Mouse (Mus musculus) thymus, postnatal 25 days (tissue): ENCODE results near the gene Syvn1.

Source experiments
- DNase-seq: peaks from one replicate; pipeline ENCODE4 v3.0.0; 2022

Gene Syvn1

DNA sequence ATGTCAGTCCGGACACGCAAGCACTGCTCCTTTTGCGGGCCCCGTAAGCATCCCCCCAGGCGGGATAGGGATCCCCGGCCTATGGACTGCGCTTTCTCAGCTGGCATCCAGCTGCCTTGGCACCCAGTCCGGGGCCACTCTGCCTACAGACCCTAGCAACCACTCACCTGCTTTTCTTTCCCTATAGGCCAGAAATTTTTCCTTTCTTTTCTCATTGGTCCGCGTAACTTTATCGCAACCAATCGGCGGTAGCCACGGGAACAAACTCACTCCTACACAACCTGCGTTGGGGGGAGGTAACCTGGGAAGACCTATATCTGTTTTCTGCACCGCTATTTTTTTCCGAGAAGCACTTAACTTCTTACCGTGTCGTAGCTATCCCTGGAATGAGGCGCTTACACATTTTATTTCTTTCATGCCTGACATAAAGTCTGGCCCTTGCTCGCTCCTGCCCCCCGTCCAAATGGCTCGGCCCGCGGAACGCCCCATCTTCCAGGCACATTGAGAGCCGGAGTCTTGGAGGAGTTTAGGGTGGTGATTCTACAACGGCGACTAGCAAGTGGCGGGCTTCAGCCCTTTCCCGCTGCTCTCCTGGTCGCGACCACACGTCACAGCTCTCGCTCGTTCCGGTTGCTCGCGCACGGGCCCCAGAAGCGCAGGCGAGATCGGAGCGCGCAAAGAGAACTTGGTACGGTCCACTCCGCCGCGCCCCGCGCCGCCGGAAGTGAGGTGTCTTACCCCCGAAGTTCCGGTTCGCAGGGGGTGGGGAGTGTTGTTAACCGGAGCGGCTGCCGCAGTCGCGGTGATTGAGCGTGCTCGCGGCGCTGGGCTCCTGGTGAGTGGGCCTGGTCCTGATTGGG lies at the start of gene Syvn1:
Gene Syvn1, plus strand, starts transcription at position 283 of the 860 bp plus-strand sequence.
- DNase-seq, result peak; percentile 91

DNA sequence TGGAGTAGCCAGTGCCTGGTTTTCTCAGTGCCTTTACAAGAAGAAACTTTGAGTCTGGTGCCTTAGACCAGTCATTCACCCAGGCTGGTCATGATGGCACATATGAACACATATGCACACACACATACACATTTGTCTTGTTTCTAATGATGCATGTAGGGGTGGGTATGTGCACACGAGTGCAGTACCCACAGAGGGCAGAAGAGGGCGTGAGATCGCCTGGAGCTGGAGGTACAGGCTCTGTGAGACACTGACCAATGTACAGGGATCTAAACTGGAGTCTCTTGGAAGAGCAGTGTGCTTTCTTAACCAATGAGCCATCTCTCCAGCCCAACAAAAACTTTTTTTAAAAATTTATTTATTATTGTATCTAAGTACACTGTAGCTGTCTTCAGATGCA lies 48.2 kb upstream of the Syvn1 start:
- DNase-seq, result no peak

DNA sequence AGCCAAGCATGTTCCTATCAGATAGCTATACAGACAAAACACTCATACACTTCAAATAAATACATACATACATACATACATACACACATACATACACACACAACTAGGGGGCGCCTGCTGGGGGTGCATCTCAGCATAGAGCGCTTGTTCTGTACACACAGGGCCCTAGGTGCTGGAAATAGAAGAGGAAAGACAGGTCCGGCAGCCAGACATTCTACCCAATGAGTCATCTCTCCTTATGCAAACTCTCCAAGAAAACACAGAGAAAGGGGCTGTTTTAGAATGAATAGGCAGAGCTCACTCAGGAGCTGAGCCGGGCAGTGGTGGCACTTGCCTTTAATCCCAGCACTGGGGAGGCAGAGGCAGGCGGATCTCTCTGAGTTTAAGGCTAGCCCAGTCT lies 46.4 kb upstream of the Syvn1 start:
- no peak for DNase-seq

DNA sequence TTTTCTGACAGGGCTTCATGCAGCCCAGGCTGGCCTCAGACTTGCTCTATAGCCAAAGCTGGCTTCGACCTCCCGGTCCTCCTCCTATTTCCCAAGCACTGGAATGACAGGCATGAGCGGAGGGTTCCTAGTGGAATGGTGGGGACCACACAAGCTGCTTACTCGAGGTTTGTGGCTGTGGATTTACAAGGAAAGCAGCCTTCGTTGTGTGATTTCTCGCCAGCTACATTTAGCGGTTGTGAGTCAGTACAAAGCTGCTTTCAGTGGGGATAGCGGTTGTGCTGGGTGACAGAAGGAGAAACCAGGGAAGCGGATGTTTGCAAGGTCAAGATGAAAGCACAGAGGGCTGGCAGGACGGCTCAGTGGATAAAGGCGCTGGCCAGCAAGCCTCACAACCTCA lies 40.8 kb upstream of the Syvn1 start:
- no peak for DNase-seq

DNA sequence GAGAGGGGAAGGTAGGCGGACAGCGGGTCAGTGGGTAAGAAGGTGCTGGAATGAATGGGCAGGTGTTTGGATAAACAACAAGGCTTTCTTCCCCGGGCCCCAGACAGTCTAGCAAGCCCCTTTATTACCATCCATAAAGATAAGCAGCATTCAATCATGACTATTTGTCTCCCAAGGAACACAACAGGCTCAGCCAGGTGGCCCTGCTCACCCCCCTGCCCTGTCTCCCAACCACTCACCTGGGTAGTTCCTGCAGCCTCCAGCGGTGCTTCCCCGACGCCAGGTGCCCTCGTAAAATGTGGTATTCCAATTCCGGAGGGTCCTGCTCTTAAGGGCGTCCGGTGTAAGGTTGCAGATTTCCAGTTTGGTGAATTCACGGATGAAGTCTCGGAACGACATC lies 39.4 kb upstream of the Syvn1 start:
- DNase-seq, result no peak

DNA sequence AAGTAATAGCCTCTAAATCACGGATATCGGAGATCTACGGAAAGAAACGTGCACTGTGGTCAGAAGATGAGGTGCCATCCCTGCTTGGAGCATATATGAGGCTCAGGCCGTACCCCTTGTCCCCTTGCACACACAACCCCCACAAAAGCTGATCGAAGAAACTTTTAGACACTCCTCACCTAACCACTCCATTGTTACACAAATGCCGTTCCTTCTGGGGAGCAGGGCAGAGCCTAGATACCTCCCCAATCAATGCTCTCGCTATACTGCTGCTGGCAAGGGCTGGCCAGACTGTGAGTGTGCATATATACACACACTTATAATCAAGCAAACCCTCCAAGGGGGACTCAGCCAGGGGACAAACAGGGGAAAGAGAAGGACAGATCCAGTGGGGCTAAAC lies 37.2 kb upstream of the Syvn1 start:
- no peak for DNase-seq

DNA sequence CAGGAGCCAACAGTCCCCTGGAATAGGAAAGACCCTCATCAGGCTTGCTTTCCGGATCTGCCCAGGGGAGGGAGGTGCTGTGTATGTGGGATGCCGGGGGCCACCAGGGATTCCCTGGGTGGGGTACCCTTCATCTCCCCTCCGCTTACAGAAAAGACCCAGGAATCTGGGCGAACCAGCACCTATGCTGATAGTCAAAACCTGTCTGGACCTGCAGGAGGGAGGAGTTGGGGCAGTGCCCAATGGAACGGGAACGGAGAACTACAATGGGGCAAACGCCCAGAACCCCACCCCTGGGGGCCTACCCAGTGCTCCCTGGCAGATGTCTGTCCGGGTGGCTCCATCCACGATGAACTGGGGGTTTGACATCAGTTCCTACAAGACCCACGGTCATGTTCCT lies 32.7 kb upstream of the Syvn1 start:
- DNase-seq, result no peak

DNA sequence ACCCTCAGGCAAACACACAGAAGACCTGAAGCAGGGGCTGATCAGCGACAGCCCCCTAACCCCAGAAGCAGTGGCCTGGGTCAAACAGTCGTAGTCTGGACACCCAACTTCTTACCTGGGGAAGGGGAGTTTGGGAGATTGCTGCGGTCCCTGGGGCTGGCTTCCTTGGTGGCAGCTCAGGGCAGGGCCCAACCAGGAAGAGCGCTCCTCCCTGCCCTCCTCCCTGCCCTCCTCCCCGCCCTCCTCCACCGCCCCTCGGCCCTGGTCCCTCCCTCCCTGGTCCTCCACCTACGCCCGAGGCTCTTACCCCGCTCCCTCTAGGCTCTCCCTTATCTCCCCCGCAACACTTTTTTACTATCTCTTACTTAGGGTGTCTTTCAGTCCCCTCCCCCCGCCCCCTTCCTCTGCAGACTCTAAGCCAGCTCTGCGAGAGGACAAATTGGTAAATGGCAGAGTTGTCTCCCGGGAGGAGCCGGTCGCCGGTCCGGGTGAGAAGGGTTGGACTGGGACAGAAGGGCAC lies 31.3 kb upstream of the Syvn1 start:
- peak; percentile 68 for DNase-seq

DNA sequence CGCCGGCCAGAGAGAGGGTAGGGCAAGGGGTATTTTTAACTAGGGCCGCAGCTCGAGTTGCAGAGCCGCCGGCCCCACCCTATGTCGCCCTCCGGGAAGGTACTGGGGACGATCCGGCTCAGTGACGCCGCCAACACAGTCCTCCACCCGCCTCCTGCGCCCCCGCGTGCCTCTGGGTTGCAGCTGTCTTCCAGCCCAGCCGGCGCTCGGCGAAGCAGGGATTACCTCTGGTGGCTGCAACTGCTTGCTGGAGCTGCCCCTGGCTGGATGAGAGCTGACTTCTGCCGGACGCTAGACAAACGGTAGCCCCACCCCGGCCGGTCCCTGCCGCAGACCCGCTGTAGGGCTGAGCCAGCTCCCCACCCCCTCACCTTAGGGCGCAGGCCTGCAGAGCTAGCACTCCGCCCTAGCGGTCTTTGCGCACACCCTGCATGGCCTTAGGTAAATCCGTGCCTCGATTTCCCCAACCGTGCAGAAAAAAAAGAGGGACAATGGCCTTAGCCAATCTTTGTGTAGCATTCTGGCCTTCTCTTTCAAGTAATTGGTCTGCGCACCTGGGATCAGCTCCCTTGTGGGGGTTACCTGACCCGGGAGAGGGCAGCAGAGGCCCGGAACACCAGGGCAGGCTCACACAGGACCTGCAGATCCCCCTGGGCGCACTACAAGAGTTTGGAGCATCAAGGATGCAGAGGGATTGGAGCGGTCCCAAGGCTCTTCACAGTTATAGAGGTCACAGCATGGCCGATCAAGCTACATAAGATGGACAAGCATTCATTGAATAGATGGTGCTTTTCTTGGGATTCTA lies 30.7 kb upstream of the Syvn1 start, which contains the start of gene Capn1:
Gene Capn1, minus strand, starts transcription at position 387 of the 805 bp plus-strand sequence.
- DNase-seq, result peak; percentile 89

DNA sequence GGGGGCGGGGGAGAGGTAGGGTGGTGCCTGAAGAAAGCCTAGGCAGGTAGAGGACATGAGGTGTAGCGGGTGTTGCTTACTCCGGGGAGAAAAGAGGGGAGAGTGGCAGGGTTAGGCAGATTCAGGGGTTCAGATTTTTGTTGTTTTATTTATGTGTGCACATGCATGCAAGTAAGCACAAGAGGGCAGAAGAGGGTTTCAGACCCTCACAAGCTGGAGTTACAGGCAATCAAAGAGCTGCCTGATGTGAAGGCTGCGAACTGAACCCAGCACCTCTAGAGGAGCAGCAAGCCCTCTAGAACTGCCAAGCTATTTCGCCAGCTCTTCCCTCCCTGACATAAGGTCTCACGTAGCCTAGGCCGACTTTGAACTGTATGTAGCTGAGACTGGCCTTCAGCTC lies 29.8 kb upstream of the Syvn1 start:
- peak; percentile 18 for DNase-seq

DNA sequence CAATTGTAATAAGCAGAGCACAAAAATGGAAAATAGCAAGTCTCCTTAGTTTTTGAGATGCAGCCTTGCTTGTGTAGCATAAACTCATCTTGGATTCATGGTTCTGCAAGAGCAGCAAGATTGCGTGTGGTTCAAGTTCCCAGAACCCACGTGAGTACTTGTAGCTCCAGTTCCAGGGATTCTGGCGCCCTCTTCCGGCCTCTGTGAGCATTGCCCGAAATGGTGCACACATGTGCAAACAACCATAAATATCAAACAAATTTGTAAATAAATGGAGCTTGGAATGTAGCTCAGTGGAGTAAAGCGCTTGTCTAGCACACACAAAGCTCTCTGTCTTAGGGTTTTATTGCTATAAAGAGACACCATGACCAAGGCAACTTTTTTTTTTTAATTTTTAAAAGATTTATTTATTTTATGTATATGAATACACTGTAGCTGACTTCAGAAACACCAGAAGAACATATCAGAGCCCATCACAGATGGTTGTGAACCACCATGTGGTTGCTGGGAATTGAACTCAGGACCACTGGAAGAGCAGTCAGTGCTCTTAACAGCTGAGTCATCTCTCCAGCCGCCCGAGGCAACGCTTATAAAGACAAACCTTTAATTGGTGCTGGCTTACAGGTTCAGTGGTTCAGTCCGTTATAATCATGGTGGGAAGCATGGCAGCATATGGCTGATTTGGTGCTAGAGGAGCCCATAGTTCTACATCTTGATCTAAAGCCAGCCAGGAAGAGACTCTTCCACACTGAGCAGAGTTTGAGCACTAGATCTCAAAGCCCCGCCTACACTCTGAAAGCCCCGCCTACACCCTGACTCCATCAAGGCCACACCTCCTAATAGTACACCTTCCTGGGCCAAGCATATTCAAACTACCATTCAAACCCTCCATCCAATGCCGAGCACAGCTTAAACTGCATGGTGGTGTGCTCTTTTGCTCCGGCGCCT lies 28.0 kb upstream of the Syvn1 start:
- peak; percentile 88 for DNase-seq

DNA sequence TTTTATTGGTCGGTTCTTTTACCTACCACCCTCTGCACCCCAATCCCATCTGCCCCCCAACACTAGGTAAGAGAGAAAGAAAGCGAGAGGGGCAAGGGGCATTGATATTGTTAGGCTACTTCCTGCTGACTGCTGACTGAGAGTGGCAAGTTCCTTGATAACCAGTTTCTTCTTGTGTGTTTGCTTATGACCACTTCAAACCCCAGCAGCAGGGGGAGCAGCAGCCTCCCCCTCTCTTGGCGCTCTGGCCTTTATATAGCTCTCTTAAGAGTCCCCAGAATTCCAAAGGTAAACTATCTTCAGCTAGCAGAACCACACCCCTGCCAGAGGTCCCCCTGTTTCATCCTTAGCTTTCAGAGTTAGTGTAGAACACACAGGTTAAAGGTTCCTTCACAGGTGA lies 26.1 kb upstream of the Syvn1 start:
- DNase-seq, result no peak

DNA sequence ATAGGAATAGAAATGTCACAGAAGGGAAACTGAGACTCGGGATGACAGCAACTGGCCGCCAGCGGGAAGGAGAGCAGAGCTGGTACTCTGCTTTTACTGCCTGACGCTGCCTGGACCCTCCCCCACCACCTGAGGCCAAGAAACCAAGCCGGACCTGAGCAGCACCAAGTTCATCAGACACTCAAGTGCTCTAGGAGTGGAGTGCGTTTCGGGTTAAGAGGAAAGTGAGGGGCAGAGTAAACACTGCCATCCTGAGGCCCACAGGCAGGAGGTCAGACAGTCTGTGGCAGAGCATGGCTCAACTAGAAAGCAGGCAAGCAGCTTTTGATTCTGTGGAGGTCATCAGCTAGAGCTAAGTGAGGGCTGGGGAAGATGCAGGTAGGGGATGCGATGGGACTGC lies 23.3 kb upstream of the Syvn1 start:
- no peak for DNase-seq

DNA sequence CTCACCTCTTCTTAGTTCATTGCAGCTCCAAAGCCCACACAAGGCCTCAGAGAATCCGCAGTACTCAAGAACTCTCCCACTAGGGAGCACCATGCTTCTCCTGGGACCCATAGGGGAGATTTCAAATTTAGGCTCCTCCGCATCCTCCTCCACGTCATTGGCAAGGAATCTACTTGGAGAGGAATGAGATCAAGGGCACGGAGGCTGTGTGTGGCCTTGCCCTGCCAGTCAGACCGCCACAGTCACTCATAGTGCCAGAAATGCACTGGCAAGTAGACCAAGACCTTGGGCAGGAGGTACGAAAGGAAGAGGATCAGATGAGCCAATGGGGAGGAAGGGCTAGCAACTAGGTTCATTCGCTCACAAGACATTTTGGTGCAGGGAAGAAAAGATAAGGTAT lies 22.4 kb upstream of the Syvn1 start:
- no peak for DNase-seq

DNA sequence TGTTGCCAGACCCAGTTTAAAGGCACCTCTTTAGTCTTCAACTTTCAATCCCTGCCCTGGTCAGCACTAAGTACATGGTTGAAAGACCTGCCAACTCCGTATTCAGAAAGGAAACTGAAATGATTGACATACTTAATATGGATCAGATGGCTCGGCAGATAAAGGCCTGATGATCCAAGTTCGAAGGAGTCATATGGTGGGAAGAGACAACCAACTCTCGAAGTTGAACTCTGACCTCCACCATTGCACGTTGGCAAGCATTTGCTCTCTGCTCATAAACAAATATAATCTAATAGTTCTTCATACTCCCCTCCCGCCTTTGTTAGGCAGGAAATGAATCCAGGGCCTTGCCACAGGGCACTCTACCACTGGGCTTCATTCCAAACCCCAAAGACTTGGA lies 17.4 kb upstream of the Syvn1 start:
- DNase-seq, result no peak

DNA sequence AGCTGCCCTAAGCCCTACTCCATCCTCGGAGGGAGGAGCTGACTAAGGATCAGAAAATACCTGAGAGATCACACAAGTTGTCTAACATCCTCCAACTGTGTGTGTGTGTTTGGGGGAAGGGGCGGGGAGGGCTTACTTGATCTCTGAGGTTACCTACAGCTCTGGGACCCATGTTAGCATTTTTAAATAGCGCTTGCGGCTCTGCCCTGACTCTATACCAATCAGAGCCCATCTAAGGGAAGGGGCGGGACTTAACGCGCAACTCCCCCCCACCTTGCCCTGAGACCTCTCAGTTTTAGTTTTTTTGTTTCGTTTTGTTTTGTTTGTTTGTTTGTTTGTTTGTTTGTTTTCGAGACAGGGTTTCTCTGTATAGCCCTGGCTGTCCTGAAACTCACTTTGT lies 16.9 kb upstream of the Syvn1 start:
- no peak for DNase-seq

DNA sequence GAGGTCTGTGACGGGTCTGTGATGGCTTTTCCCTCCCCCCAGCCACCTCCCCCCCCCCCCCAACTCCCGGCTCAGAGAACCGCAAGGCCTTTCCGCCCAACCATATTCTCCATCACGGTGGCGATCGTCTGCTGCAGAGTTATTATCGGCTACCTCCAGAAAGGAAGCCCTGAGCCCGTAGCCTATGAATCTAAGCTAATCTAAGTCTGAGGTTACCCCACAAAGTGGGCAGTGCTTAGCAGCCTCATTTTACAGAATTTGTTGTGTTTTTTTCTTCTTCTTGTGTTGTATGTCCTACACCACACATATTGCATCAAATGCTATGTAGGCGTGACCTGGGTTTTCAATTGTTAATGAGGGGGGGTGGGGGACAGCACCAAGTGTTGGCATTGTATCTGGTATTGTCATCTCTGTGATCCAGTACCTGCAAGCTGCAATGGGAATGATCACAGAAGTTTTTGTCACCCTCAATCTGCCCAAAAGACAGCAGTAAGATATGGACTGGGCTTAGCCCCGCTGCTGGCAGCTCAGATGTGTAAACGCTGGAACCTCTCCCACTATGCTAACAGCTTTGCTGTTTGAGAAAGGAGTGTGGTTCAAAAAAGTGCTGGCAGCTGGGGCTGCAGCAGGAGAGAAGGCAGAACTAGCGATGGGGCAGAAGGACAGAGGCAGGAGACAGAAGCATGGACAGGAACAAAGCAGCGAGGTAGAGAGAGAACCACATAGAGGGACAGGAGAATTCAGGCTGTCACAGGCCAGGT lies 15.7 kb upstream of the Syvn1 start:
- DNase-seq, result no peak

DNA sequence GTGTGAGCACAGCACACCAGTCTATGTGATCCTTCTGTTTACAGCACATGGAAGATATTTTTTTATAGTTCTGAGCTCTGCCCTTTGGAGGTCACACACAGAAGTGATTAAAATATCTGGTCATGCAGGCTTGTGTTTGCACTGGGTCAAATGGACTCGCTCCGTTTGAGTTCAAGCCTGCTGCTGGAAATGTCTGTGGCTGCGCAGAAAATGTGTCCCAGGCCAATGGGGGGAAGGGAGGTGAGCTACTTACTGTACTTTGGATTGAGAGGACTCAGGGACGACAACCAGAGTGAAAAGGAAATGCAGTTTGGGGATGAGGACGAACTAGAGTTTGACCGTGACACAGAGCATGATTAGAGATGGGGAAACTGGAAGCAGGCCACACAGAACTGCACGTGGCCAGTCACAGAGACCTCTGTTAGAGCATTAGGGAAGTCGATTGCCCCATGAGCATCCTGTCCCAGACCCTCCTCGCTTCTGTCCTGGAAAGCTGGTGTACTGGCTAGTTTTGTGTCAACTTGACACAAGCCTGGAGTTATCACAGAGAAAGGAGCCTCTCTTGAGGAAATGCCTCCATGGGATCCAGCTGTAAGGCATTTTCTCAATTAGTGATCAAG lies 10.3 kb upstream of the Syvn1 start:
- DNase-seq, result no peak

DNA sequence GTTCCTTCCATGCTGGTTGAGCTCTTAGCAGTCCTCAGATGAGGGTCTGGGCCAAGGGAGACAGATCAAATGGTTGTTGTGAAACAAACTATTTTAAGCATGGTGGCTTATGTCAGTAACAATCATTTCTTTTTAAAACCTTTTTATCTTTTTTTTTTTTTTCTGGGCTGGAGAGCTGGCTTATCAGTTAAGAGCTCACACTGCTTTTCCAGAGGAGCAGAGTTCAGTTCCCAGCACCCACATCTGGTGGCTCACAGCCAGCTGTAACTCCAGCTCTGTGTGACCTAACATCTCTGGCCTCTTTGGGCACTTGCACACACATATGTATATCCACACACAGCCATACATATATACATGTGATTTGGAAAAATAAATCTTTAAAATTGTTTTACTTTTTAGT lies 8.7 kb upstream of the Syvn1 start:
- no peak for DNase-seq

DNA sequence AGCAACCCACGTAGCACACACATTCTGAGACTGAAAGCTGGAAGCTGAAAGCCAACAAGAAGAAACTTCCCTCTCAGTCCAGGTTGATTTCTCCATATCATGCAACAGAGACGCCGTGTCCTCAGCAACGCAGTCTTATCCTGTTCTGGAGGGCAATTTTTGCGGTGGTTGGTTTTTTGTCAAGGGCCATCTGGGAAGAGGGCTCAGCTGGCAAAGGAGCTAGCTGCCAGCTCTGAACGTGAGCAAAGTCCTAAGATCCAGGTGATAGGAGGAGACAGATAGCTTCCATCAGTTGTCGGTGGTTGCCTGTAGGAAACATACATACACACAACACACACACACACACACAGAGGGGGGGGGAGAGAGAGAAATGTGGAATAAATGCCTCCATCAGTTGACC lies 8.1 kb upstream of the Syvn1 start:
- DNase-seq, result no peak

DNA sequence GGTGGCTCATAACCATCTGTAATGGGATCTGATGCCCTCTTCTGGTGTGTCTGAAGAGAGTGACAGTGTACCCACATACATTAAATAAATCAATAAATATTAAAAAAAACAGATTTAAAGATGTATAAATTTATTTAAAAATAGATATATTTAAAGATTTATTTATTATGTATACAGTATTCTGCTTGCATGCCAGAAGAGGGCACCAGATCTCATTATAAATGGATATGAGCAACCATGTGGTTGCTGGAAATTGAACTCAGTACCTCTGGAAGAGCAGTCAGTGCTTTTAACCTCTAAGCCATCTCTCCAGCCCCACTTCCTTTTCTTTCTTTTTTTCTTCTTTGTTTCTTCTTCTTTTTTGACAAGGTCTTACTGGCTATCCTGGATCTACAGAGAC lies 6.4 kb upstream of the Syvn1 start:
- no peak for DNase-seq

DNA sequence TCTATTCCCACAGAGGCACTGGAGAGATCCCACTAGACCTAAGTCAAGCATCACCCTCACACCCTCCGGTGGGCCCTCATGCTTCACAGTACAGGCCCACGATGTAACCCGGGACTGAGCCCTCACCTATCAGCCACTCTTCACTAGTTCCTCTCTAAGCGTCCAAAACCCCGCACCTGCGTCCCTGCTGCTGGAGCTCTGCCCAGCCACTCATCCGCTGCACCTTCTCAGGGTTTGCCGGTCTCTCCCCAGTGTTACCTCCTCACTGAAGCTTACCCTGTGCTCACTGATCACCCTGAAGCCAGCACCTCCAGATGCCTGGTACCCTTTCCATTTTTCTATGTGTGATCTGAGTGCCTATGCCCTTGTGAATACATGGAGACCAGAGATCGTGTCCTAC lies 4.1 kb upstream of the Syvn1 start:
- no peak for DNase-seq
